Mouse (Mus musculus): Measurements from ENCODE around the gene Tlcd2.

Tlcd2 gene

GRCm38 (mm10) chr11:75515186-75515585, 53.7 kb downstream of the Tlcd2 start:
- DNase-seq (ENCODE audit: low spot score in 2 of 2): no peak

- DNase-seq (ENCODE audit: low spot score in 2 of 2): no peak
Measured at GRCm38 (mm10) chr11:75519834-75520633, 58.5 kb downstream of the Tlcd2 start.

Measured in urinary bladder, adult 18-20 months (tissue).